Mouse (Mus musculus) forebrain, embryonic 10.5 days (tissue): ENCODE measurements around the gene Rtl10. TPM values are rescaled to one million over a fixed set of nuclear protein-coding genes. Genes with fewer than 3 reads are reported as not detected.
A peak's percentile ranks its signal among the peaks of the same experiment; 100 is the strongest.

Experiments
- DNase-seq: peaks from one replicate; pipeline ENCODE4 v3.0.0-alpha.2; 2017; ENCODE audit warnings: low spot score; ENCODE audit errors: extremely low spot score
- H3K27ac ChIP-seq: fragments of 300-500 bp; sonication (generic); 2 replicates; pipeline ENCODE4 v1.5.1; 2016; ENCODE audit warnings: mild to moderate bottlenecking
- H3K27me3 ChIP-seq: fragments of 300-500 bp; sonication (generic); 2 replicates; pipeline ENCODE4 v1.6.1; 2016; ENCODE audit warnings: mild to moderate bottlenecking; ENCODE audit not compliant: poor library complexity, severe bottlenecking
- H3K36me3 ChIP-seq: fragments of 300-500 bp; sonication (generic); replicated peaks from 2 replicates; pipeline ENCODE4 v1.6.1; 2016; ENCODE audit warnings: mild to moderate bottlenecking, moderate library complexity
- H3K4me1 ChIP-seq: fragments of 300-500 bp; sonication (generic); 2 replicates; pipeline ENCODE4 v1.6.1; 2016
- H3K4me3 ChIP-seq: fragments of 300-500 bp; sonication (generic); 2 replicates; pipeline ENCODE4 v1.5.1; 2016; ENCODE audit warnings: mild to moderate bottlenecking, moderate library complexity
- H3K9me3 ChIP-seq: fragments of 300-500 bp; sonication (generic); 2 replicates; pipeline ENCODE4 v1.6.1; 2016; ENCODE audit warnings: mild to moderate bottlenecking, moderate library complexity
- WGBS: fragments of 180-500 bp; shearing (Covaris S2); methylation state at CpG from one replicate; pipeline ENCODE4 v1.1.7; 2016; 5-methylcytosine and 5-hydroxymethylcytosine counted together
- polyA plus RNA-seq: library from polyadenylated mRNA; unstranded; fragments of >200 nt; fragmentation: Nextera tagmentation; extraction: Ambion mirVana; gene quantifications from 2 replicates; pipeline ENCODE4 v1.2.1, GENCODE M21; 2016

Rtl10 gene
- polyA plus RNA-seq, 1 experiment from 2014 or later = 2.3 TPM

- no peaks in the 10 kb centered on the region for H3K9me3 ChIP-seq
- 90% methylated on average over 2 of the region's 2 CpGs for WGBS
- no peak for DNase-seq
These were observed 12.6 kb upstream of the Rtl10 start for GRCm38 (mm10) chr16:18486126-18486525.

GRCm38 (mm10) chr16:18490281-18490680 lies 8.4 kb upstream of the Rtl10 start:
- Histone ChIP-seq H3K27ac (no peak overlapping the region), H3K9me3 (no peaks in the 10 kb centered on the region), H3K4me3 (no peak overlapping the region), H3K4me1 (no peaks in the 10 kb centered on the region; the same call in 1 of the 2 replicates), H3K36me3 (no peaks in the 10 kb centered on the region), H3K27me3 (no peaks in the 10 kb centered on the region)
- 95% methylated on average over 3 of the region's 3 CpGs for WGBS
- no peak for DNase-seq

More at GRCm38 (mm10) chr16:18486126-18486525, 12.6 kb upstream of the Rtl10 start:
- peaks cover 21% of the 10 kb centered on the region for H3K4me1 ChIP-seq
- H3K4me3 ChIP-seq = no peak overlapping the region
- peaks cover 15% of the 10 kb centered on the region; the same call in 1 of the 2 replicates for H3K27me3 ChIP-seq
- no peak overlapping the region for H3K27ac ChIP-seq
- no peaks in the 10 kb centered on the region for H3K36me3 ChIP-seq

GRCm38 (mm10) chr16:18490894-18491293 lies 7.8 kb upstream of the Rtl10 start:
- no peak overlapping the region for H3K4me3 ChIP-seq
- no peaks in the 10 kb centered on the region for H3K36me3 ChIP-seq
- H3K27ac ChIP-seq = no peak overlapping the region
- WGBS = 79% methylated on average over 1 of the region's 1 CpGs
- no peaks in the 10 kb centered on the region for H3K27me3 ChIP-seq
- no peaks in the 10 kb centered on the region for H3K9me3 ChIP-seq
- no peaks in the 10 kb centered on the region for H3K4me1 ChIP-seq
- DNase-seq = no peak

GRCm38 (mm10) chr16:18497865-18498515 lies 711 bp upstream of the Rtl10 start:
- H3K4me1 ChIP-seq = peaks cover 23% of the 10 kb centered on the region
- H3K9me3 ChIP-seq = no peaks in the 10 kb centered on the region
- peaks cover 27% of the 10 kb centered on the region for H3K36me3 ChIP-seq
- H3K4me3 ChIP-seq = peak overlapping the region; percentile 83
- 8% methylated on average over 6 of the region's 6 CpGs for WGBS
- H3K27ac ChIP-seq = peak overlapping the region; percentile 93
- no peak for DNase-seq
- no peaks in the 10 kb centered on the region for H3K27me3 ChIP-seq

- no peaks in the 10 kb centered on the region for H3K9me3 ChIP-seq
- H3K4me3 ChIP-seq = peak overlapping the region; percentile 83
- H3K36me3 ChIP-seq = peaks cover 35% of the 10 kb centered on the region
- H3K27ac ChIP-seq = peak overlapping the region; percentile 93
- H3K4me1 ChIP-seq = peaks cover 23% of the 10 kb centered on the region
- no peaks in the 10 kb centered on the region for H3K27me3 ChIP-seq
- WGBS = under 1% methylated on average over 24 of the region's 24 CpGs
- DNase-seq = no peak
These were observed 295 bp downstream of the Rtl10 start for GRCm38 (mm10) chr16:18498996-18499395.

- no peak overlapping the region for H3K4me3 ChIP-seq
- H3K27ac ChIP-seq = no peak overlapping the region
- peaks cover 23% of the 10 kb centered on the region for H3K4me1 ChIP-seq
- H3K36me3 ChIP-seq = peaks cover 39% of the 10 kb centered on the region
- H3K27me3 ChIP-seq = no peaks in the 10 kb centered on the region
- WGBS = 91% methylated on average over 6 of the region's 6 CpGs
- no peaks in the 10 kb centered on the region for H3K9me3 ChIP-seq
- no peak for DNase-seq
These were observed 2.8 kb downstream of the Rtl10 start for GRCm38 (mm10) chr16:18501531-18501930.

- no peak for DNase-seq
- Histone ChIP-seq H3K4me1 (peaks cover 15% of the 10 kb centered on the region), H3K27ac (no peak overlapping the region), H3K4me3 (no peak overlapping the region), H3K9me3 (no peaks in the 10 kb centered on the region), H3K36me3 (peaks cover 39% of the 10 kb centered on the region), H3K27me3 (no peaks in the 10 kb centered on the region)
- WGBS = 93% methylated on average over 14 of the region's 14 CpGs
These were observed 5.1 kb downstream of the Rtl10 start for GRCm38 (mm10) chr16:18503566-18504342.

- 92% methylated on average over 3 of the region's 3 CpGs for WGBS
- no peak for DNase-seq
- no peak overlapping the region for H3K27ac ChIP-seq
- no peak overlapping the region for H3K4me3 ChIP-seq
- H3K36me3 ChIP-seq = peaks cover 24% of the 10 kb centered on the region
- peaks cover 12% of the 10 kb centered on the region for H3K4me1 ChIP-seq
- H3K9me3 ChIP-seq = no peaks in the 10 kb centered on the region
- no peaks in the 10 kb centered on the region for H3K27me3 ChIP-seq
These were observed 8.0 kb downstream of the Rtl10 start for GRCm38 (mm10) chr16:18506524-18507199.

GRCm38 (mm10) chr16:18507200-18507549 lies 8.5 kb downstream of the Rtl10 start:
- no peaks in the 10 kb centered on the region for H3K27me3 ChIP-seq
- H3K9me3 ChIP-seq = no peaks in the 10 kb centered on the region
- no peak overlapping the region for H3K4me3 ChIP-seq
- WGBS = 86% methylated on average over 1 of the region's 1 CpGs
- H3K4me1 ChIP-seq = peaks cover 12% of the 10 kb centered on the region
- peaks cover 19% of the 10 kb centered on the region for H3K36me3 ChIP-seq
- H3K27ac ChIP-seq = no peak overlapping the region
- DNase-seq = no peak

- DNase-seq = no peak
- H3K4me1 ChIP-seq = peaks cover 16% of the 10 kb centered on the region
- WGBS = 90% methylated on average over 5 of the region's 5 CpGs
- no peaks in the 10 kb centered on the region for H3K9me3 ChIP-seq
- no peaks in the 10 kb centered on the region; the same call in 1 of the 2 replicates for H3K36me3 ChIP-seq
- H3K27ac ChIP-seq = no peak overlapping the region
- no peaks in the 10 kb centered on the region for H3K27me3 ChIP-seq
- H3K4me3 ChIP-seq = no peak overlapping the region
These were observed 13.0 kb downstream of the Rtl10 start for GRCm38 (mm10) chr16:18511741-18512140.

- no peaks in the 10 kb centered on the region for H3K27me3 ChIP-seq
- 85% methylated on average over 6 of the region's 6 CpGs for WGBS
- DNase-seq = no peak
These were observed 14.8 kb downstream of the Rtl10 start for GRCm38 (mm10) chr16:18513508-18513907.

GRCm38 (mm10) chr16:18518091-18518490 lies 19.4 kb downstream of the Rtl10 start:
- Histone ChIP-seq H3K27ac (no peak overlapping the region), H3K4me3 (no peak overlapping the region), H3K27me3 (no peaks in the 10 kb centered on the region), H3K36me3 (no peaks in the 10 kb centered on the region), H3K9me3 (no peaks in the 10 kb centered on the region), H3K4me1 (peaks cover 4% of the 10 kb centered on the region; the same call in 1 of the 2 replicates)
- no peak for DNase-seq

More at GRCm38 (mm10) chr16:18513508-18513907, 14.8 kb downstream of the Rtl10 start:
- H3K27ac ChIP-seq = no peak overlapping the region
- H3K4me1 ChIP-seq = peaks cover 16% of the 10 kb centered on the region
- no peak overlapping the region for H3K4me3 ChIP-seq
- no peaks in the 10 kb centered on the region for H3K9me3 ChIP-seq
- H3K36me3 ChIP-seq = no peaks in the 10 kb centered on the region
